Mouse (Mus musculus) hindbrain, embryonic 15.5 days (tissue): ENCODE data around the gene Pou2f2. TPM values are rescaled to one million over a fixed set of nuclear protein-coding genes. Genes with fewer than 3 reads are reported as not detected.

Source experiments
- ATAC-seq: fragments of 200-750 bp; cut with Nextera tagmentation; 2 replicates; pipeline ENCODE4 v1.8.0; 2017; ENCODE audit warnings: low read depth, moderate number of reproducible peaks, moderate TSS enrichment; ENCODE audit not compliant: low FRiP score
- H3K27ac ChIP-seq: fragments of 300-500 bp; sonication (generic); replicated peaks from 2 replicates; pipeline ENCODE4 v1.5.1; 2015; ENCODE audit warnings: mild to moderate bottlenecking, inconsistent platforms
- H3K27me3 ChIP-seq: fragments of 300-500 bp; sonication (generic); 2 replicates; pipeline ENCODE4 v1.6.1; 2015; ENCODE audit warnings: control low read depth, inconsistent platforms
- H3K36me3 ChIP-seq: fragments of 300-500 bp; sonication (generic); 2 replicates; pipeline ENCODE4 v1.6.1; 2015; ENCODE audit warnings: control low read depth, inconsistent platforms
- H3K4me1 ChIP-seq: fragments of 300-500 bp; sonication (generic); replicated peaks from 2 replicates; pipeline ENCODE4 v1.6.1; 2015; ENCODE audit warnings: control low read depth, inconsistent platforms
- H3K4me2 ChIP-seq: fragments of 300-500 bp; sonication (generic); 2 replicates; pipeline ENCODE4 v1.6.1; 2015; ENCODE audit warnings: moderate library complexity, mild to moderate bottlenecking, inconsistent platforms
- H3K4me3 ChIP-seq: fragments of 300-500 bp; sonication (generic); 2 replicates; pipeline ENCODE4 v1.5.1; 2015; ENCODE audit warnings: mild to moderate bottlenecking, inconsistent platforms
- H3K9ac ChIP-seq: fragments of 300-500 bp; sonication (generic); 2 replicates; pipeline ENCODE4 v1.6.1; 2015; ENCODE audit warnings: inconsistent platforms
- H3K9me3 ChIP-seq: fragments of 300-500 bp; sonication (generic); 2 replicates; pipeline ENCODE4 v1.6.1; 2016; ENCODE audit warnings: control low read depth, inconsistent platforms
- WGBS: fragments of 180-500 bp; shearing (Covaris S2); methylation state at CpG from one replicate; pipeline ENCODE4 v1.1.7; 2015; 5-methylcytosine and 5-hydroxymethylcytosine counted together
- polyA plus RNA-seq: library from polyadenylated mRNA; unstranded; fragments of >200 nt; fragmentation: Nextera tagmentation; extraction: Ambion mirVana; gene quantifications from 2 replicates; pipeline ENCODE4 v1.2.1, GENCODE M21; 2015

The Pou2f2 gene
- polyA plus RNA-seq, 1 experiment from 2014 or later: 33.4 TPM

DNA sequence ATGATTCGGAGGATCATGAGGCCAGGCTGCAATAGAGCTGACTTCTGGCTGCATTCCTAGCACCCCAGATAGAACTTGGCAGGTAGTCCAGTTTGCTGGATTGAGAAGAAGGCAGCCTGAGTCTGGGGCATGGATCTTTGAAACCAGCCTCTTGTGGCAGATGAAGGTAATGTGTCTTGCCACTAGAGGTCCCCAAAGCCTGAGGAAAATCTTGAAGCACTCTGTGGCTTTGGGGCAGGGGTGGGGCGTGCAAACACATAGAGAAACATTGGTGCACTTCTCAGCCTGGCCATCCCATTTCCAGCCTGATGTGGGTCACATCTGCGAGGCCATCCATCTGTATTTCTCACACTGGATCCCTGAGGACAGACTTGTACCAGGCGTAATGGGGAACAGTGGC is 97.0 kb downstream of the Pou2f2 start:
- Histone ChIP-seq H3K9me3 (no peaks in the 10 kb centered on the region), H3K4me2 (no peak overlapping the region), H3K9ac (no peak overlapping the region), H3K4me3 (no peak overlapping the region), H3K4me1 (peaks cover 25% of the 10 kb centered on the region), H3K27ac (0 out of 2 replicates have a peak overlapping the region, but pooled peaks have one; percentile 4), H3K27me3 (no peaks in the 10 kb centered on the region), H3K36me3 (peaks cover 54% of the 10 kb centered on the region)
- 77% methylated on average over 4 of the region's 4 CpGs for WGBS
- no peak for ATAC-seq

DNA sequence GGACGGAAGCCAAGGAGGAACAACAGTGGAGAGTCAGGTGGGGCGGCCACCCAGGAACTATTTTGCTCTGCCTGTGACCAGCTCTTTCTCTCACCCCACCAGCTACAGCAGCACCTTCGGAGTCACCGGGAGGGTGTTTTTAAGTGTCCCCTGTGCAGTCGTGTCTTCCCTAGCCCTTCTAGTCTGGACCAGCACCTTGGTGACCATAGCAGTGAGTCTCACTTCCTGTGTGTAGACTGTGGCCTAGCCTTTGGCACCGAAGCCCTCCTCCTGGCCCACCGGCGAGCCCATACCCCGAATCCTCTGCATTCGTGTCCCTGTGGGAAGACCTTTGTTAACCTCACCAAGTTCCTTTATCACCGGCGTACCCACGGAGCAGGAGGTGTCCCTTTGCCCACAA is 99.1 kb downstream of the Pou2f2 start:
- ATAC-seq: no peak
- Histone ChIP-seq H3K4me3 (no peak overlapping the region), H3K4me1 (peaks cover 32% of the 10 kb centered on the region), H3K27me3 (no peaks in the 10 kb centered on the region), H3K4me2 (no peak overlapping the region), H3K9ac (no peak overlapping the region), H3K36me3 (peaks cover 52% of the 10 kb centered on the region), H3K27ac (no peak overlapping the region), H3K9me3 (no peaks in the 10 kb centered on the region)
- WGBS: 93% methylated on average over 13 of the region's 13 CpGs

DNA sequence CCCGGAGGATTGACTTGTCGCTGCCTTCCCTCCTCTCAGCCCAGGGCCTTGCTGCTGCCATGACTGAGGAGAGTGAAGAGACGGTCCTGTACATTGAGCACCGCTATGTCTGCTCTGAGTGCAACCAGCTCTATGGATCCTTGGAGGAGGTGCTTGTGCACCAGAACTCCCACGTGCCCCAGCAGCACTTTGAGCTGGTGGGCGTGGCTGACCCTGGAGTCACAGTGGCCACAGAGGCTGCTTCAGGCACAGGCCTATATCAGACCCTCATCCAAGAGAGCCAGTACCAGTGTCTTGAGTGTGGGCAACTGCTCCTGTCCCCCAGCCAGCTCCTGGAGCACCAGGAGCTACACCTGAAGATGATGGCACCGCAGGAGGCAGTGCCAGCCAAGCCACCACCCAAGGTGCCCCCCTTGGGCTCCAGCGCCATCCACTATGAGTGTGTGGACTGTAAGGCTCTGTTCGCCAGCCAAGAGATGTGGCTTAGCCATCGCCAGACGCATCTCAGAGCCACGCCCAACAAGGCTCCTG is 100.0 kb downstream of the Pou2f2 start:
- no peak overlapping the region for H3K4me2 ChIP-seq
- H3K9ac ChIP-seq: no peak overlapping the region
- 76% methylated on average over 12 of the region's 12 CpGs for whole genome bisulfite sequencing
- ATAC-seq: no peak
- H3K4me3 ChIP-seq: no peak overlapping the region
- H3K9me3 ChIP-seq: no peaks in the 10 kb centered on the region
- no peak overlapping the region for H3K27ac ChIP-seq
- no peaks in the 10 kb centered on the region for H3K27me3 ChIP-seq
- peaks cover 49% of the 10 kb centered on the region for H3K36me3 ChIP-seq
- H3K4me1 ChIP-seq: peaks cover 32% of the 10 kb centered on the region

DNA sequence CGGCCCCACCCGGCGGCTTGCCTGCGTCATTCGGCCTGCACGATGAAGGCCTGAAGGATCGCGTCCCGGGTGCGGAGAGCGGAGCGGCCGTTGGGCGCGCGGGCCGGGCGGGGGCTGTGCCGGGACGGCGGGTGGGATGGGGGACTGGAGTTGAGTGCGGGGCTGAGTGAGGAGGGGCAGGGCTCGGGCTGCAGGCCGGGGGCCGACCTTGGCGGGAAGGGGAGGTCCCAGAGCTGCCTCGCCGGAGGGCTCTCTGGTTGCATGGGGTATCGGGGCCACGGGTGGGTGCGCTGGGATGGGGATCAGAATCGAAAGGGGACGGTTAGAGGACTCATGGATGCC is 102.1 kb downstream of the Pou2f2 start:
- Histone ChIP-seq H3K27me3 (no peaks in the 10 kb centered on the region), H3K9ac (peak overlapping the region; percentile 94), H3K36me3 (peaks cover 27% of the 10 kb centered on the region), H3K4me3 (peak overlapping the region; percentile 81), H3K4me1 (peaks cover 43% of the 10 kb centered on the region), H3K4me2 (peak overlapping the region; percentile 75), H3K27ac (peak overlapping the region; percentile 92), H3K9me3 (no peaks in the 10 kb centered on the region)
- under 1% methylated on average over 33 of the region's 33 CpGs for WGBS
- ATAC-seq: peak; percentile 36; the same call in 1 of the 2 replicates

DNA sequence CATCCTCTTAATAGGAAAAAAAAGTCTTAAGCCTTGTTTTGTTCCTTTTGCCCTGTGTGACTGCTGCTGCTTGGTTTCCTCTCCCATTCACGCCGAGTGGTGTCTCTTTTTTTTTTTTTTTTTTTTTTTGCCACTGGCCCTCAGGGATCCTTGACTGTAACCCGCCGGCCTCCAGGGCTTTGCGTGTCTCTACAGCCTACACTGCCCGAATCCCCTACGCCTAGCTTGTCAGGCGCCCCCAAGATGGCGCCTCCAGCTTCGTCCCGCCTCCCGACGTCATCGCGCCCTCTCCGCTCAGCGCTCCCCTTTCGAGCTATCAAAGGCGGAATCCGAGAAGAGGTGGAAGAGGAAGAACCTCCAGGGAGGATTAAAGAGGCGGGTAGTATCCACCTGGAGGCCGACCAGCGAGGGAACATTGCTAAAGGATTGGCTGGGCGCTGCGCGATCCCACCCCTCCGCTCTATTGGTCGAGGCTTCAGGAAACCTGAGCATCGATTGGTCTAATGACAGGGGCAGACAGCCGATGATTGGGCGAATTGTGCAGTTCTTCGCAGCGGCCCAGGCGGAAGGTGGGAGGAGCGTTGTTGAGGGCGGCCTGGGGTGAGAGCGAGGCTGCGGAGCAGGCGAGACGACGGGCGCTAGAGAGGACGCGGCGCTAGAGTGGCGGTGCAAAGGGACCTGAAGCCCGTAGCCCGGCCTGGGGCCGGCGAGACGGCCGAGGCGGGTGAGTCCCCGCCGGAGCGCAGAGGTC is 102.7 kb downstream of the Pou2f2 start:
- Histone ChIP-seq H3K27ac (peak overlapping the region; percentile 92), H3K9me3 (no peaks in the 10 kb centered on the region), H3K4me2 (peak overlapping the region; percentile 75), H3K9ac (peak overlapping the region; percentile 94), H3K27me3 (no peaks in the 10 kb centered on the region), H3K36me3 (peaks cover 22% of the 10 kb centered on the region), H3K4me1 (peaks cover 43% of the 10 kb centered on the region), H3K4me3 (peak overlapping the region; percentile 81)
- WGBS: under 1% methylated on average over 56 of the region's 56 CpGs
- ATAC-seq: peak; percentile 97

DNA sequence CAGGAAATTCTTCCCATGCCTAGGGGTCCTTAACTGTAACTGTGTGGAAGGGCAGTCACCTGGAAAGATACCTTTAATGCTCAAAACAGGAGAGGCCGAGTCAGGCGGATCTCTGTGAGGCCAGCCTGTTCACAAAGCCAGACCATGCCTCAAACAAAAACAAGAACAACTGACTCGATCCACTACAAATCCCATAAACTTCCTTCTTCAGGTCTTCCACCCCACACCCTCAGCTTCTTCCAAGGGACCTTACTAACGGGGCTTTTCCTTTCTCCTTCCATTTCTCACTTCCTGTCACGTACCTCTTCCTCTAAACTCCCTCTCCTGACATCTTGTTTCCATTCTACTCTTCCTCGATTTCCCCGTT is 103.2 kb downstream of the Pou2f2 start:
- peaks cover 44% of the 10 kb centered on the region for H3K4me1 ChIP-seq

DNA sequence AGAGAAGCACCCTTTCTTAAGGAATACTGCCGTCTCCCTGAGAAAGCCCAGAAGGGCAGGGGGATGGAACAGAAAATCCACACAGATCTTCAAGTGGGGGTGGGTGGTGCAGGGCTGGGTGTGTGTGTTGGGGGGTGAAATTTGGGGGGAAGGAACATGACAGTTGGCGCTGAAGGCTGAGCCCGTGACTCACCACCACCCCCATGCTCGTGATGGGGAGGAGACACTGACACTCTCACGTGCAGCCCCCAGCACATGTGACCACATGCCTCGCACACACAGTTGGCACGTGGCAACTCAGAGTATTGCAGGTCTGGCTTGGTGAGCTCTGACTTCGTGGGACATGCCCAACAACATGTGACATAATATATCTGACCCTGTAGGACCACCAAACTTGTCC is 105.6 kb downstream of the Pou2f2 start:
- Histone ChIP-seq H3K9me3 (no peaks in the 10 kb centered on the region), H3K36me3 (no peaks in the 10 kb centered on the region), H3K4me2 (peak overlapping the region; percentile 87), H3K4me1 (peaks cover 56% of the 10 kb centered on the region), H3K4me3 (peak overlapping the region; percentile 87; the same call in 1 of the 2 replicates), H3K27me3 (no peaks in the 10 kb centered on the region), H3K9ac (peak overlapping the region; percentile 92), H3K27ac (peak overlapping the region; percentile 92)
- no peak for ATAC-seq
- 91% methylated on average over 8 of the region's 8 CpGs for WGBS

More for the DNA sequence above, 103.2 kb downstream of the Pou2f2 start:
- peak overlapping the region; percentile 81 for H3K4me3 ChIP-seq
- H3K36me3 ChIP-seq: peaks cover 16% of the 10 kb centered on the region
- WGBS: 22% methylated on average over 7 of the region's 7 CpGs
- ATAC-seq: no peak
- H3K27me3 ChIP-seq: no peaks in the 10 kb centered on the region
- peak overlapping the region; percentile 92 for H3K27ac ChIP-seq
- peak overlapping the region; percentile 68 for H3K4me2 ChIP-seq
- peak overlapping the region; percentile 52 for H3K9ac ChIP-seq
- no peaks in the 10 kb centered on the region for H3K9me3 ChIP-seq

DNA sequence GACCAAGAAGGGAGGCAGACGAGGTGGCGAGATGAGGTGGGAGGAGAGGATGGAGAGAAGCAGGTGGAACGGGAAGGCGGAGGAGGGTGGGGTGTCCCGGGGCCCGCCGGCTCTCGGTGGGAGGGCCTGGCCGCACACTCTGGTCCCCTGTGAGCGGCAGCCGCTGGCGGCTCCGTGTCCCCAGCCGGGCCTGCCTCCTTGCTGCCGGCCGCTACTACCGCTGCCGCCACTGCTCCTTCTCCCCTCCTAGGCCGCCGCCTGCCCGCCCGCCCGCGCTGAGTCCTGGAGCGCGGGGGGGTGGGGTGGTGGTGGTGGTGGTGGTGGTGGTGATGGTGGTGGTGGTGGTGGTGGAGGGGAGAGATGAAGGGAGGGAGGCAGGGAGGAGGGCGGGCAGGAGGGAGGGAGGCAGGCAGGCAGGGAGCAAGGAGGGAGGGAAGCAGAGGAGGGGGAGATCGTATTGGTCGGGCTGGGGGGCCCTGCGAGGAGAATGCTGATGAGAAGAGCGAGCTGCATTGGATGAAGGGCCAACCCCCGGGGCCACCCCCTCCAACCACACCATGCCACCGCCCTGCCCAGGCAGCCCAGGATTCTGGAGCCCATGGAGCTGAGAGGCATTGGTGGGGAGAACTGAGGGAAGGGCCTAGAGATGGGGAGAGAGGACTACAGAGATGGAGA is 106.7 kb downstream of the Pou2f2 start:
- Histone ChIP-seq H3K4me2 (peak overlapping the region; percentile 87), H3K9me3 (no peaks in the 10 kb centered on the region), H3K4me1 (peaks cover 55% of the 10 kb centered on the region), H3K4me3 (peak overlapping the region; percentile 87), H3K36me3 (peaks cover 3% of the 10 kb centered on the region; the same call in 1 of the 2 replicates), H3K27me3 (no peaks in the 10 kb centered on the region), H3K9ac (peak overlapping the region; percentile 92), H3K27ac (peak overlapping the region; percentile 92)
- WGBS: 0% methylated on average over 9 of the region's 33 CpGs
- ATAC-seq: peak; percentile 27; the same call in 1 of the 2 replicates

DNA sequence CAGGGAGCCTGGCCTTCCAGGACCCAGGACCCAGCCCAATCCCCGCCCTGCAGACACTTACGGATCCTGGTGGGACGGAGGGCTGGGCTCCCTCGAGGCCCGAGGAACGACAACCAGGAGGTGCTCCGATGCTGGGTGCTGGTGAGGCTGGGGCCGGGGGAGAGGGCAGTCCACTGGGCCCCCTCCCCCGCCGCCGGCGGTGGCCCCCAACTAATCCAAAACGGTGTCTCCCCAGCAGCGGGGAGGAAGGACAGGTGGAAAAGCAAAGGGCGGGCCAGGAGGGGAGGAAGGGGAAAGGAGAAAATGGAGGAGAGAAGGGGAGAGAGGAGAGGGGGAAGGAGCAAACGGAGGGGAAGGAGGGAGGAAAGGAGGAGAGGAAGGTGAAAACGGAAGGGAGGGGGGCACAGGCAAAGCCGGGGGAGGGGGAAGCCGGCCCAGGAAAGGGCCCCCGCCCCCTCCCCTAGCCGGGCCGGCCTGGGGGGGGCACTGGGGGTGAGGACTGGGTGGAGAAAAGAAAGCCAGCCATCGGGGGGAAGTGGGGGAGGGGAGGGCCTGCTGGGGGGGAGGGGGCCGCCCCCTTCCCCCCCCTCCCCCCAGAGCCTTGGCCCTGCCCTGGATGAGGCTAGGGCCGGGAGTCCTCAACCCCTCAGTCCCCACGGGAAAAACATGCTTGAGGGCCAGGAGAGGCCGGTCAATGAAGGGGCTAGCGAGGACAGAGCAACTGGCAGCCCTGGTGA is 107.4 kb downstream of the Pou2f2 start, which contains the start of the genes Grik5 and Zfp574:
Grik5 (minus strand) TSS at position 368 of the 737 bp plus-strand sequence.
Zfp574 (plus strand) TSS at position 589 of the 737 bp plus-strand sequence.
- H3K9ac ChIP-seq: peak within 1 kb of the TSS; percentile 92
- peaks cover 10% of the 10 kb centered on the region for H3K36me3 ChIP-seq
- H3K4me2 ChIP-seq: peak within 1 kb of the TSS; percentile 87
- H3K27me3 ChIP-seq: no peaks in the 10 kb centered on the region
- no peak for ATAC-seq
- H3K4me1 ChIP-seq: peaks cover 54% of the 10 kb centered on the region
- WGBS: 1% methylated on average over 24 of the region's 28 CpGs
- H3K9me3 ChIP-seq: no peaks in the 10 kb centered on the region
- peak within 1 kb of the TSS; percentile 92 for H3K27ac ChIP-seq
- H3K4me3 ChIP-seq: peak within 1 kb of the TSS; percentile 87

DNA sequence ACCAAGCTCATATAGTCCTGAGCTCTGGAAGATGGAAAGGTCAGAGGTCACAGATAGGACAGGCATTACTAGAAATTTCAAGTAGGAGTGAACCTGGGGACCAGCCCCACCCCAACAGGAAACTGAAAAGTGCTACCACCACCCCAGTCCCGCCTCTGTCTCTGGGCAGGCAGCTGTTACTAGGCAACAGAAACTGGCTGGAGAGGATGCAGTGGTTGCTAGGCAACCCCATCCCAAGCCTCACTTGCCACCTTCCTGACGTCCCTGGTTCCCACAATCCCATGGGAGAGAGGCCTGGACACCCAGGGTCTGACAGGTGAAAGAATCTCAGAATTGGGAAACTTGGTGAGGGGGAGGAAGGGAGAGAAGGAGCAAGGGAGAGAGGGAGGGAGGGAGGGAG is 110.8 kb downstream of the Pou2f2 start:
- peaks cover 38% of the 10 kb centered on the region for H3K36me3 ChIP-seq

DNA sequence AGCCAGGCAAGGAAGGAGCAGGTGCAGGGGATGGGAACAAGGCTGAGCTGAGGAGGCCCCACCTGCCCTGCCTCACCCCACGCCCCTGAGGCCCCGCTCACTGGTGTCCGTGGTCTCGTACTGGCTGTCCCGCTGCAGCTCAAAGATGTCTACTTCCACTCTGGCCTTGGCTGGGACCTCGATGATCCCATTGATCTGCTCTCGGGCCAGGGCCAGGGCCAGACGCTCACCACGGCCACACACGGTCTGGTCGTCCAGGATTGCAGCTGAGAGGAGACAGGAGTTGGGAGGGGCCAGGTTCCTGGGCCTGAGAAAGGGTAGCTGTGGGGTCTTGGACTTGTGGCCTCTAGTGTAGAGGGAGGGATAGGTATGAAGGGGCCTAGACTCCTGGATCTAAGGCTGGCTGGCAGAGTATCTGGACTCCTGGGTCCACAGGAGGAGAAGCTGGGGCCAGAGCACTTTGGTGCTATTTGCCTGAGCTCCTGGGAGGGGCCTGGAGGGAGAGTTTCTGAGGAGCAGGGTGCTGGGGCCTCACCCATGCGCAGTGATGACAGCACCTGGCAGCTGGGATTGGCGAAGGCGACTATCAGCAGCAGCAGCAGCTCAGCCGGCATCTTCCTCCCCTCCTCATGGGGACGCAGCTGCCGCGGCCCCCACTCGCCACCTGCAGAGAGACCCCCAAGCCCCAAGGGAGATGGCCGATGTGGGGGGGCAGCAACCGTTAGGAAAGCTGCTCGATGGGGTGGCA is 111.4 kb downstream of the Pou2f2 start:
- no peak for ATAC-seq
- Histone ChIP-seq H3K9ac (no peak overlapping the region), H3K27ac (0 out of 2 replicates have a peak overlapping the region, but pooled peaks have one; percentile 25), H3K36me3 (peaks cover 44% of the 10 kb centered on the region), H3K4me3 (no peak overlapping the region), H3K9me3 (no peaks in the 10 kb centered on the region), H3K4me2 (peak overlapping the region; percentile 87), H3K27me3 (no peaks in the 10 kb centered on the region), H3K4me1 (peaks cover 35% of the 10 kb centered on the region)
- WGBS: 70% methylated on average over 22 of the region's 22 CpGs

More for the DNA sequence above, 110.8 kb downstream of the Pou2f2 start:
- Histone ChIP-seq H3K4me2 (peak overlapping the region; percentile 87), H3K27ac (0 out of 2 replicates have a peak overlapping the region, but pooled peaks have one; percentile 25), H3K4me3 (no peak overlapping the region), H3K9me3 (no peaks in the 10 kb centered on the region), H3K27me3 (no peaks in the 10 kb centered on the region), H3K4me1 (peaks cover 41% of the 10 kb centered on the region), H3K9ac (no peak overlapping the region)
- peak; percentile 17; the same call in 1 of the 2 replicates for ATAC-seq
- WGBS: 2% methylated on average over 2 of the region's 2 CpGs
